Mouse (Mus musculus): ENCODE measurements around the gene Rtn1. TPM values are rescaled to one million over a fixed set of nuclear protein-coding genes. Genes with fewer than 3 reads are reported as not detected.

The Rtn1 gene
- total RNA-seq, 1 experiment from 2014 or later: not detected

DNA sequence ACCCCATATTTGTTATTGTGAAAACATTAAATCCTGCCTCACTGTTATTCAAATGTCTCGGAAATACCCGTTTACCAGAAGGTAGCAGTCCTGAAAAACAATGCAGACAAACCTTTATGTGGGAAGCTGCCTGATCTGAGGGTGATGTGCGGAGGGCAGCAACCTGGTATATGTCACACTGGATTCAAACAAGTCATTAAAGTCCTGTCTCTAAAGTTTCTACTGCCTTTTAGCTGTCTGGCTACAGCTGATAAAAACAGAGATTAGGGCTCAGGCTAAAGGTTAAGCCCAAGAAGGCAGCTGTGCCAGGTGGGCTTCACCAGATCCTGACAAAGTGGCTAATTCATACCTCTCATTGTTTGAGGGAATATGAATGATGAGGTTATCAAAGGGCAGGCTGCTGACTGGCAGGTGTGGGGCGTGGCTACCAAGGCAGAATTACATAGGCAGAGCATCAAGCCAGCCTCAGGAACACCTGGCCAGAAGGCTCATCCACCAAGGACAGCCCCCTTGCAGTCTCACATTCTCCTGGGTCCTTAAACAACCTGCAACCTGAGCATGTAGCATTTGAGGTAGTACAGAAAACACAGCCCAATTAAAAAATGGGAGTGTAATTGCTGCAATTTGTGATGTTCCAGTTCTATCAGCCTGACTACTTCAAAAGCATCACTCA is 121.4 kb downstream of the Rtn1 start:
- ATAC-seq (replicated peaks; ENCODE audit: low read depth, poor library complexity, severe bottlenecking): no peak

DNA sequence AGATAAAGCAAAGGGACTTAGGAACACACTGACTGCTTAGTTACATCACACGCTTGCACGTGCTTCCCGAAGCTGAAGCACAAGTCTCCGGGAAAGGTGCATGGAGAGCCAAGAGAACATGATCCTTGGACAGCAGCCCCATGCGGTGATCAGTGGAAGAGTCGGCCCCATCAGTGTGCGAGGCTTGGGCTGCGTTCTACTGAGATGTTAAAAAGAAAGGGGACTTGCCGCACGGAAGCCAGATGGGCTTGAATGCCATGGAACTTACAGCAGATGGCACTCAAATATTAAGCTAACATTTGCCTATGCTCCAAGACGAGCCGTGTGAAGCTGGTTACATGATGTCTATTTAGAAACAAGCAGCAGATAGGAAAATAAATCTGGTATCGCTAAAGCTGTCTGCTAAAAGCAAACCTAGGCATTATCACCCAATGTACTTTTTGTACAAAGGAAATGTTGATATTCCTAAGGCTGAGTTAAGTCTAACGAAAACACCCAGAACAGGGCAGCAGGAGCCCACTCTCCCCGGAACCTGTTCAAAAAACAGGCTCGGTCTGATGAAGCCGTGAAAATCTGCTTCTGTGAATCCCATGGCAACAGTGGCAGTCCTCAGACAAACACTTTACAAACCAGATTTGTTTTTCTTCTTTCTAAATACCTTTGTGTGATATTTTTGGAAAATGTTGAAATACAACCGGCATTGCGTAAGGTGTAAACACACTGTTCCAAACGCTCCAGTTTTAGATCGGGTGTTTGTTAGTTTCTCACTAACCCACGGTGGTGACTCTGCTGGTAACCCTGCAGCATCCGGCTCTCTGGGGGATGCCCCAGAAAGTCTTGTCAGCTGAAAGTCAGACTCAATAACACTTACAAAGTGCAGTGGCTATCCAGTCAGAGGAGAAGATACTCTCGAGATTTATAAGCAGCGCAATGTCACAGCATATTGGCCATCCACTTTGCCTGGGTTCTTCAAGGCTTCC is 123.2 kb downstream of the Rtn1 start:
- no peak for ATAC-seq (replicated peaks; ENCODE audit: low read depth, poor library complexity, severe bottlenecking)

DNA sequence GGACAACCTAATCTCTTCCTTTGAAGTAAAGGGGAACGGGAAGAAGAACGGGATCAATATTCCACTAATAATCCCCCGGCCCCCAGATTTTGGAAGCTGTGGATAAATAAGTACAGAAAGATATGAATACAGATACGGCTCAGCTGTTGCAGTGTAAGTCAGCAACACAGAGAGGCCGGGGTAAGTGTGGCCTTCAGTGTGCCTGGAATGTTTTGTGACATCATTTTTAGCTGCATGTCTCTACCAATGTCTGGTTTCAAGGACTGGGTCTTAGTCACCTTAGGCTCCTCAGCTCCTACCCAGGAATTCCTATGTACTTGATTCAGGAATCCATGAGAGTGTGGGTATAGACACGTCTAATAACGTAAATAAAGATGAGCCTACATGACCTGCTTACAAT is 124.3 kb downstream of the Rtn1 start:
- ATAC-seq (replicated peaks; ENCODE audit: low read depth, poor library complexity, severe bottlenecking): no peak

DNA sequence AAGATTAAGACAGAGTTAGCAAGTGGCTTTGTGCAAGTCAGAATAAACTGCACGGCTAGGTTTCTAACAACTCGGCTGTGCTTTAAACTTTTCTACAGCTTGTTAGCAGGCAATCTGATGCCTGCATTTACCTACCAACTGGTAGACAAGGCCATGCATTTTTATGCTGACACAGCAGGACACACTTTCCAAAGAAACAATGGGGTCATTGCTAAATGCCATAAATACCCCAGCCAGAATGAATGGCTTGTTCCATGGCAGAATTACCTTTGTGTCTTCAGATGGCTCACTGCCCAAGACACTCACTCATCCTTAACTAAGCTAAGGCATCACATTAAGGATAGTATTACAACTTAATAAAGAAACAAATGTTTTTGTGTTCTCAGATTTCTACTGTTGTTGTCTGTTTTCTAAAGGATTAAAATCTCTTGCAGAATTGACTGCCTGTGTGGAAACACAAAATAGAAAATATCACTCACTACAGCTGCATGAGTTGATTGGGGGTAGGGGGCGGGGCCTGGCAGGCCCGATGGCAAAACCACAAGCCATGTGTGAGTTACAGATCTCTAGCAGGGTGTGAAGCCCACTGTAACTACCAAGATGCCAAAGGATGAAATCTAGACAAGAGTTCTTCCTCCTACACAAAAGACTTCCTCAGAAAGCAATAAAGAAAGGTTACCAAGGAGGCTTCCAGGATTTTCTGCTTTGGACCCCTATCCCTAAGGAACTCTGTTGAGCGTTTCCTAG is 129.6 kb downstream of the Rtn1 start:
- ATAC-seq (replicated peaks; ENCODE audit: low read depth, poor library complexity, severe bottlenecking): no peak

DNA sequence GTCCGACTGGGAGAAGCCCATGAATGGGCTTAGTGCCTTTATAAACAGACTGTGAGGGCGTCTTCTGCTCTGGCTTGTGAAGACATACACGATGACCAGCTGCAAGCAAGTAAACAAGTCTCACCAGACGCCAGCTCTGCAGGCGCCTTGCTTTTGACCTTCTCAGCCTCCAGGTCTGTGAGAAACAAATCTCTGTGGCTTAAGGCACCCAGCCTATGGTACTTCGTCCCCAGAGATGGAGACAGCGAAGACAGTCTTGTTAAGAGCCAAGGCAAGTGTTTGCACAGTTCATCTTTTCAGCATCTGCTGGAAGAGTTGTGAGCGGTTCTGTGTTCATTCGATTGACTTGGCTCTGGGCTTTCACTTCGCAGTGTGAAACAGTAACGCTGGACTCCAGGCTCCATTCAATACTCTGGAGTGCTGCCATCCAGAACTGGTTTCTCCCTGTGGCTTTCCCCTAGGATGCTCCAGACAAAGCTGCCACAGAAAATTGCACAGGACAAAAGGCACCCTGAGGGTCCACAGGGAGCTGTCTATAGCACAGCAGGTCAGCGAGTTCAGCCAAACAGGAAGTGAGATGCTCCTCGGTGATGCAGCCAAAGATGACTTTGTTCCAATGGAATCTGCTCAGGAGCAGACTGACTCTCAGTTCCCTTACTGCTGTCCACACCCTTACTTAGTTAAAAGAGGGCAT is 135.0 kb downstream of the Rtn1 start:
- no peak for ATAC-seq (replicated peaks; ENCODE audit: low read depth, poor library complexity, severe bottlenecking)

DNA sequence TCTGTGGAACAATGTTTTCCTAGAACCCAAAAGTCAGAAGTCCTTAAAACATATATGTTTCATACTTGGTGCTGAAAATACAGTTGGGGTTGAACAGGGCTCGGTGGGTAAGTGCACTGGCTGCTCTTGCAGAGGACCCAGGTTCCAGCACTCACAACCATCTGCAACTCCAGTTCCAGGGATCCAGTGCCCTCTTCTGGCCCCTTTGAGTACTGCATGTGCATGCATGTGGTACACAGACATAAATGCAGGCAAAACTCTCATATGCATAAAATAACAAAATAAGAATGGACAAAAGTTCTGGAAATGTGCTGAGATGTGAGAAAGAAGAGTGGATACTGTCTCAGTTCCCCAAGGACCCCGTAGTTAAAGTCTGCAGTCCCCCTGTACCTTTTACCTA is 141.2 kb downstream of the Rtn1 start:
- no peak for ATAC-seq (replicated peaks; ENCODE audit: low read depth, poor library complexity, severe bottlenecking)

DNA sequence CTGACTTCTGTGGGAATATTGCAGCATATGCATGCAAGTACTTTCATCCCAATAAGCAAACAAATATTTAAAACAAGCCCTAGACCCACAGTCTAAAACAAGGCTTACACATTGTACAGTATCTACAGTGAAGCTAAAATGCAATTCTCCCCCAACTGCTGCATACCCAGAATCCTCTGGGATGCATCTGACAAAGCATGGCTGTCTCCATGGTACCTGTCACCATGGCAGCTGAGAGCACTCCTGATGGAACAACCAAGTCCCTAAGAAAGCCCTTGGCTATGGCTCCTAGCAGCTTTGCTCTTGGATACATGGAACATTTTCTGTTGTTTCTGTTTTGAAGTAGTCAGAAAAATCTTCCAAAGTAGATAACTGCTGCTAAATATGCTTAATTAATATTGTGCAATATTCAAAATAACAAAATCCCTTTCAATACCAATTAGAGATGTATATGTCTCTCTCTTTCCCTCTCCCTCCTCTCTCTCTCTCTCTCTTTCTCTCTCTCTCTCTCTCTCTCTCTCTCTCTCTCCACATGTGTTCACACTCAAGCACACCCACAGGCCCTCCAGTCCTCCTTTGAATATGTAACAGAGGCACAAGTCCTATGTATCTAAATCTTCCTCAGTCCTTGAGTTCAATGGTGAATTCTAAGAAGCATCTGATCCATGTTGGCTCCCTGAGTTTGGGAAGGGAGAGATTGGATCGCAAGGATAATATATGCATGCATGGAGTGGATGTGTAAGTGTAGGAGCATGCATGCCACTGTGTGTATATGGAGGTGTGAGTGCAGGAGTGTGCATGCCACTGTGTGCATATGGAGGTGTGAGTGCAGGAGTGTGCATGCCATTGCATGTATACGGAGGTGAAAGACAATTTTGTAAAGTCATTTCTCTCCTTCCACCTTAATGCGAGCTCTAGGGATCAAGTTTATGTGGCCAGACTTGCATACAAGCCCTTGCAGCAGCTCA is 143.3 kb downstream of the Rtn1 start:
- ATAC-seq (replicated peaks; ENCODE audit: low read depth, poor library complexity, severe bottlenecking): no peak

DNA sequence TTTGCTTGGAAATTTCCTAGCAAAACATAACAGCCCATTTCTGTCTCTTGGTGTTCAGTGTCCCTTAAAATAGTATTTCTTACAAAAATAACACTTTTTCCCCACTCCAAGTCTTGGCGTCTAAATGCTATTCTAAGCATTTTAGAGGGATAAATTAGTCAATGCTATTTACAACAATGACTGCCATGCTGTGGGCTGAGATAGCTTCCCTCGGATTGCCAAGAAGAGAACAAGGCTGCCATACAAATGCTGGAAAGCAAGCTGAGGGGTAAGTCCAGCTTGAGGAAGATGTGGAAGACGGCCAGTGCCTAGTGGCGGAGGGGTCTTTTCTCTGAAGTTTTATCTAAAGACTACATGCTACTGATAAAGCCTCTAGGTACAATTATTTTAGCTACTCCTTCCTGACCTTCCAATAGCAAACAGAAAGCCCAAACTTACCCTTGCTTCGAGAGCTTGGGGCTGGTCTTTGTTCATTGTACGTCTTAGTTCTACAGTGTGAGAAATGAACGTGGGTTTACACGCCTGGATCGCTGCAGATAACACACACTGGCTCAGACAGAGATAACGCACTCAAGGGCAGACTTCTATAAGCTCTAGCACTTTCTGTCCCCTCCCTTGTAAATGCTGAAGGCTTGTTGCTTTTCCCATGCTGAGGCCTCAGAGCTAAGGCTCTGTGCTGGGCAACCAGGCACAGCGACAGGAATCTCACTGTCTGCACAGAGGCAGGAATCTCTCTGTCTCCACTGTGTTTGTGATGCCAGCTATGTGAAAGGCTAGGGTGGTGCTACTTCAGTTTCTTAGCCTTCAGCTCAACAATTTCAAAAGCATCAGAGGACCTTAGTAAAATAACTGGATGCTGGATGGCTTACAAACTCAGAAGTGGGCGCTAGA is 145.4 kb downstream of the Rtn1 start:
- no peak for ATAC-seq (replicated peaks; ENCODE audit: low read depth, poor library complexity, severe bottlenecking)

DNA sequence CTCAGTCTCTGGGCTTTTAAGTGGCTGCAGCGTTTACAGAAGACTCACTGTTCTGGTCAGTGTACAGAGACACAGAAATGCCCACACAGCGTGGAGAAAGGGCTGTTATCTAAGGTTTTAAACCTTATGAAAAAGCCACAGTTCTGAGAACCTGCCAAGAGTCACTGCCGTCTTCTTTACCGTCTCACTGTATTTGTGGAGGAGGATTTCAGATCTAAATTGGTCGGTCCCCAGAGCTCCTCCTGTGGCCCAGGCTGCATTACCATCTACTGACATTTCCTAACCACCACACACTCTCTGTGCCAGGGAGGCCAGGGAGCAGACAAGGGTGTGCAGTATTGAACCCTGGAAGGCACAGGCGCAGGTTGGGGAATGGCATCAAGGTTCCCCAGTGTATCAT is 151.9 kb downstream of the Rtn1 start:
- no peak for ATAC-seq (replicated peaks; ENCODE audit: low read depth, poor library complexity, severe bottlenecking)

DNA sequence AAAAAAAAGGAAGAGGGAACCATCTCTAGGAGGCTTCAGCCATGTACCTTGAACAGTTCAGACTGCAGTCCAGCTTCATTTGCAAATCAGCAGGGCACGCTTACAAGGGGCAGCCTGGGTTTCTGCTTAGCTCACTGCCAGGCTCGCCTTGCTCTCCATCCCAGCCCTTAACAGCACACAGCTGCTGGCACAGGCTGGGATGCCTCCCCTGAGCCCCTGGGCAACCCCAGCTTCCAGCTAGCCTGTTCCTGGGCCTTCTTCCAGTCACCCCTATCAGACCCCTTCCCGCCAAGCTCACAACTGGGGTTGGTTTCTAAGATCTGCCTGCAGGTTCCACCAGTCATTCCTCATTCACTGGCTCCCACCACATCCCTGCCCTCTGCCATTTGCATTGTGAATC is 155.8 kb downstream of the Rtn1 start:
- ATAC-seq (replicated peaks; ENCODE audit: low read depth, poor library complexity, severe bottlenecking): no peak

DNA sequence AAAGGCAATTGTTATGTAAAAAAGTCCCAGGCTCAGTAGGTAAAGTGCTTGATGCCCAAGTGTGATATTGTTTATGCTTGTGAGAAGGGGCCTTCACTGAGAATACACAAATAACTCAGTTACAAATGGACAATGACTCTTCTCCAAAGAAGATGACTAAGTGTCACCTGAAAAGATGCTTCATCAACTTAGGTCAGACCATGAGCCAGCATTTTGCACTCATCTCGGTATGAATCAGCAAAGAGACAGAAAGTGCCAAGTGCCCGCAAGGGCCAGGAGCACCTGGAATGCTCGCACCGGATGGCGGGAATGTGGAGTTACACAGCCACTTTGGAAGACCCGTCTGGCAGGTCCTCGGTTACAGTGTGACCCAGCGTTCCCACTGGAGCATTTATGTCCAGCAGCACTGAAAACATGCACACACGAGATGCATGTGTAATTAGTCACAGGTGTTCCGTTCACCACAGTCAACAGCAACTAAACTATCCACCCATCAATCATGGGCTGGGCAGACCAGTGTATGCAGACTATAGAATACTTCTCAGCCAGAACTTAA is 156.9 kb downstream of the Rtn1 start:
- ATAC-seq (replicated peaks; ENCODE audit: low read depth, poor library complexity, severe bottlenecking): no peak

DNA sequence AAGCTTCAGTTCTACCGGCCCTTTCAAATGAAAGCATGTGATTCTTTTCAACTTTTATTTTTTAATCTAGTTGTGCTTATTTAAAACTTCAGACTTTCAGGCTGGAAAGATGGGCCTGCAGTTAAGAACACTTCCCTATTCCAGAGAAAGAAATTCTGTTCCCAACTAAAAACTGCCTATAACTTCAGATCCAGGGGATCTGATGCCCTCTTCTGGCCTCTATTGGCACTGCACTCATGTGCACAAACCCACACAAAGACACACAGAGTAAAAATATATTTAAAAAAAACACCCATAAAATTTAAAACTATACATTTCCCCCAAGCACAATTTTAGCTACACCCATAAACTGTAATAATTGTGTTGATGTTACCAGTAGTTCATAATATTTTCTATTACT is 163.9 kb downstream of the Rtn1 start:
- ATAC-seq (replicated peaks; ENCODE audit: low read depth, poor library complexity, severe bottlenecking): no peak

DNA sequence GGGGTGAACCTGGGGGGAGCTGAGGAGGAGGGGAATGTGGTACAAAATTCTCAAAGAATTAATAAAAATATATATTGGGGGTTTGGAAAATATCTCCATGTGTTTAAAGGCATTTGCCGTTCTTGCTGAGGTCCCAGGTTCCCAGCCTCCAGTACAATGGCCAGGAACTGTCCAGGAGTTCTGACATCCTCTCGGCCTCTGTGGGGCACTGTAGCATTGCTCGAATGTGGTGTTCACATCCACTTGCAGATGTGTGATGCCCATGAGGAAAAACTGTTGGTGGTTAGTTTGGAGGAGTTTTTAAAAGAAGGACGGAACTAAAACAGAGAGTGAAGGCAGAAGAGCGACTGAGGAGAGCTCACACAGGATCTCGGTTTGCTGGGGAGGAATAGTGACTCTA is 166.0 kb downstream of the Rtn1 start:
- ATAC-seq (replicated peaks; ENCODE audit: low read depth, poor library complexity, severe bottlenecking): no peak

DNA sequence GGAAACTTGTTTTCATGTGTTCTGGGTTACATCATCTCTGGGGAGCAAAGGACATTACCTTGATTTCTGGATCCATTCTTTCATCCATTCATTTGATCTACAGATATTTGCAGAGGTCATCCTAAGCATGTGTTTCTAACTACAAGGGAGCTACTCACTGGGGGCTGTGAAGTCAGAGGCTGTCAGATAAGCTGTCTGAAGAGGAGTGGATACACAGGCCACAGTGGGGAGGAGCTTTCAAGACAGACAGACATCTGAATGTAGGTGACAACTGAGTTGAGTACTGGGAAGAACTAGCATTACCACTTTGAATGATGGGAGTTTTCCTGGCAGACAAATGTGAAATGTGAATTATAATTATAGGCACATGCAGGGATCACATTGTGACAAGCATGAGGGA is 168.3 kb downstream of the Rtn1 start:
- no peak for ATAC-seq (replicated peaks; ENCODE audit: low read depth, poor library complexity, severe bottlenecking)

DNA sequence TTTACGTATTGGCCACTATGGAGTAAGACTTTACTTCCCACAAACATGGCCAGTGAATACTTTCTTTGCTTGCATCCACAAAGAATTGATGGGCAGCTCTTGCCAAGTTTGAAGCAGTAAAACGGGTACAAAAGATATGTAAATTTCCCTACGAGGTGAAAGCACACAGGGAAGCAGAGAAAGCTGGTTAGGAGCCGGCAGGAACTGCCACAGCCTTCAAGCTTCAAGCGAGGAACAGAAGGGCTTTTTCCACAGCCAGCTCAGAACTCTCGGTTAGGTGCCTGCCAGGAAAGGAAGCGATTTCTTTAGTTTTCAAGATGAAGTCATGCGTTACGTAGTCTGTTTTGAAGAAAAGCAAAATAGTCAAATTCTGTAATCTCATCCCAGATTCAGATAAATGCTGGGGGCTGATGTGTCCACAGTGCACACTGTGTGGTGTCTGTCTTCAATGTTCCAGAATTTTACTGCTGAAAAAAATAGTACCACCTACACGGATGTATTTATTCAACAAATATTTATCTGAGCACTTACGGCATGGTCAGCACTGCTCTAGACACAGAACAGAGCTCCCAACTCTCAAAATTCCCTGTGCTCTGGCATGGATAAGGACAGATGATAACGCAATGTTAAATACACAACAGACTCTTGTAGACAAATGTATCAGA is 169.5 kb downstream of the Rtn1 start:
- ATAC-seq (replicated peaks; ENCODE audit: low read depth, poor library complexity, severe bottlenecking): no peak

DNA sequence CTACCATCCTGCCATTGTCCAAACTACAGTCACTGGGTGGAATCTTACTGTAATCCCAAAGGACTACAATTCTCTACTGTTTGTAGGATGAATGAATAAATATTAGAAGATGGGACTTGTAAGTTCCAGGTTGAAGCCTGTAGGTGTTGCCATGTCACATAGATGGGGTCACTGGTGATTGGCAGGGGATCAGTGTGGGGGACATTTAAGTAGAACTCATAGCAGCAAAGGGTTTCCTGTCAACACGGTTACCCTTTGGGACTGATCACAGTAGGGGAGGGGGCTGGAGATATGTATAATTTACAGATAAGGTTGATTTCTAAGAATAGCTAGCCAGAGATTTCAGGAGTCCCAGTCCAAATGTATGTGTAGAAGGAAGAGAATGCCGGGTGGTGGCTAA is 171.6 kb downstream of the Rtn1 start:
- no peak for ATAC-seq (replicated peaks; ENCODE audit: low read depth, poor library complexity, severe bottlenecking)

DNA sequence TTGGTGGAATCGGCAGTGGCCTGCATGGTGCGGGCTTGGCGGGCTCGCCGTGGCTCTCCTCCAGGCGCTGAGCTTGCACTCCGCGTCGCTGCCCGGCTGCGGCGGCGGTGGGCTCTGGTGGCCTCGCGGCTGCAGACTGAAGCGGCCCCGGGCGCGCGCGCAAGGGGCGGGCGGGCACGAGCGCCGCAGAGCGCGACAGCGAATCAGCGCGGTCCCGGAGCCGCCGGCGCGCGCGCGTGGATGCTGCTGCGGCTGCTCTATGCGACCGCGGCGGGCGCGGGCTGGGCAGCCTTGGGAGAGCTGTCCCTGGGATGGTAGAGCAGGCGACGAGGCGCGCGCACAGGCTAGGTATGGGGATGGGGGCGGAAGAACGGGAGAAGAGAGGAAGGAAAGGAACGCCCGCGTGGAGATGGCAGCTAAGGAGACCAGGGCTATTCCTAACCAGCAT is 172.3 kb downstream of the Rtn1 start:
- ATAC-seq (replicated peaks; ENCODE audit: low read depth, poor library complexity, severe bottlenecking): peak; percentile 50; the same call in 1 of the 2 replicates
